In the genomic region with DNA sequence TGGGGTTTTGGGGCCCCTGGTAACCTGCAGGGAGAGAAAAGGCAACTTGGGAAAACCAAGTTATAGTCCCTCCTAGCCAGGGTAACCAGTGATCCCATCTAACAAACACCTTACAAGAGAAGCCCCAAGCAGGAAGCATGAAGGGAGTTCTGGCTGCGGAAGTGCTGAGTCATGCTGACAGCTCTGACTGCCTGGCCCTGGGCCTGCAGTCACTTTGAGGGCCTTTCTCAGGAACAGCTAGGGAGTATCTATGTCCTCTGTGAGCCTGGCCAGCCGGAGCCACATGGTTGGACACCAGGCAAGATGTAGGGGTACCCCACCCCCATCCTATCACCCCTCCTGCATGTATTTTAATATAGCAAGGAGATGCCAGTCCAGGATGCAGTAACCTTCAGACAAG, we compare ENCODE assay signal across 8 mouse cellular contexts. TPM values are rescaled to one million over a fixed set of nuclear protein-coding genes. Genes with fewer than 3 reads are reported as not detected.
DNase-seq lines count a peak whose midpoint lies in the region; ATAC-seq and TF ChIP-seq lines count a peak whose summit lies in the region.

No protein-coding gene starts in this region.

- TF ChIP-seq POLR2A in ES-Bruce4 (IDR thresholded peaks at IDR 0.05; ENCODE audit: insufficient read depth, low read length): no peak

- TF ChIP-seq CTCF in ES-Bruce4 (IDR thresholded peaks at IDR 0.05; ENCODE audit: low read depth, low read length): no peak

- H3K9ac ChIP-seq in ES-Bruce4 (ENCODE audit: low read depth, poor library complexity, severe bottlenecking): peak overlapping the region; percentile 30
- no peak overlapping the region for H3K9ac ChIP-seq in forebrain, embryonic 12.5 days

- no peaks in the 10 kb centered on the region for H3K9me3 ChIP-seq in ES-Bruce4 (replicated peaks; ENCODE audit: control insufficient read depth, insufficient read depth, low read length, poor library complexity, severe bottlenecking)
- no peaks in the 10 kb centered on the region for H3K9me3 ChIP-seq in forebrain, embryonic 12.5 days

- peak overlapping the region; percentile 80 for H3K27ac ChIP-seq in ES-Bruce4 (ENCODE audit: insufficient read depth, low read length)
- H3K27ac ChIP-seq in forebrain, embryonic 12.5 days: no peak overlapping the region

- peaks cover 71% of the 10 kb centered on the region for H3K36me3 ChIP-seq in ES-Bruce4 (ENCODE audit: control insufficient read depth, insufficient read depth, low read length, poor library complexity, severe bottlenecking)
- H3K36me3 ChIP-seq in forebrain, embryonic 12.5 days (replicated peaks): peaks cover 80% of the 10 kb centered on the region

- H3K4me2 ChIP-seq in forebrain, embryonic 12.5 days: no peak overlapping the region

- no peaks in the 10 kb centered on the region for H3K27me3 ChIP-seq in ES-Bruce4 (ENCODE audit: control insufficient read depth, insufficient read depth, low read length, poor library complexity, severe bottlenecking)
- no peaks in the 10 kb centered on the region for H3K27me3 ChIP-seq in forebrain, embryonic 12.5 days

- peak; percentile 96 for TF ChIP-seq EP300 in ES-Bruce4 (IDR thresholded peaks at IDR 0.05; ENCODE audit: insufficient read depth, low read depth, low read length)

- H3K4me3 ChIP-seq in ES-Bruce4 (ENCODE audit: low read depth, low read length): no peak overlapping the region
- H3K4me3 ChIP-seq in forebrain, embryonic 12.5 days (replicated peaks): no peak overlapping the region

- peaks cover 5% of the 10 kb centered on the region for H3K4me1 ChIP-seq in ES-Bruce4 (ENCODE audit: control insufficient read depth, insufficient read depth, low read length)
- peaks cover 12% of the 10 kb centered on the region for H3K4me1 ChIP-seq in forebrain, embryonic 12.5 days

- intact Hi-C loops in heart, postnatal 36 days (cut with DNase I): loop anchor here (2.0 kb wide), 1 partner anchor 14 kb away; no protein-coding TSS in a partner anchor

- 100% methylated on average over 2 of the region's 2 CpGs for WGBS in forebrain, embryonic 12.5 days

- peak; percentile 50 to 57 for DNase-seq in cerebellum, postnatal 10 days
- no peak for DNase-seq in cerebellum, adult 18-20 months
- peak; percentile 72 for DNase-seq in heart, postnatal 36 days
- peak; percentile 75 for DNase-seq in lung, postnatal 36 days
- DNase-seq in natural killer cell, adult 2 months (ENCODE audit: low spot score in 2 of 2): no peak

- peak; percentile 83 for ATAC-seq in erythroblast, adult 5-6 weeks (replicated peaks; ENCODE audit: low FRiP score, poor library complexity, severe bottlenecking)
- no peak for ATAC-seq in forebrain, embryonic 12.5 days (ENCODE audit: low FRiP score)

RNA-seq across cellular contexts. Expression of a gene that starts 16.3 kb away (rescaled TPM):
- polyA plus RNA-seq in ES-Bruce4 (2011; ENCODE audit: insufficient read depth, insufficient read length, low read depth, missing spikeins): 794 and 868 TPM in 2 replicates
- total RNA-seq in erythroblast, adult 5-6 weeks (2015; ENCODE audit: low replicate concordance): 66.7 and 82.0 TPM in 2 replicates
- 175 and 205 TPM in 2 replicates for total RNA-seq in erythroblast, adult 5-6 weeks (2017; ENCODE audit: low replicate concordance)
- total RNA-seq in heart, postnatal 36 days (2021): 10 to 100 TPM; 32.9 to 50.2 TPM
- 273 and 274 TPM in 2 replicates for polyA plus RNA-seq in forebrain, embryonic 12.5 days (2016; fragmentation: Nextera tagmentation; extraction: Ambion mirVana)

Comparison
In these comparisons a context has a peak if more than half of its experiments do, and no peak if none do; other contexts are left out.
1. DNase-seq: peak in cerebellum, postnatal 10 days (2 of 2), heart, postnatal 36 days (2 of 2) and lung, postnatal 36 days (single experiment); none in cerebellum, adult 18-20 months (0 of 2) and natural killer cell, adult 2 months (0 of 2).